Mouse (Mus musculus) right cerebral cortex, adult 2 months (tissue): Measurements from ENCODE around the gene Tex29.

Experiments used
- DNase-seq, 2 experiments: peaks; one replicate each; pipeline ENCODE4 v3.0.0; 2021 to 2022; ENCODE audit warnings: low spot score in 2 of 2

Gene Tex29

DNA sequence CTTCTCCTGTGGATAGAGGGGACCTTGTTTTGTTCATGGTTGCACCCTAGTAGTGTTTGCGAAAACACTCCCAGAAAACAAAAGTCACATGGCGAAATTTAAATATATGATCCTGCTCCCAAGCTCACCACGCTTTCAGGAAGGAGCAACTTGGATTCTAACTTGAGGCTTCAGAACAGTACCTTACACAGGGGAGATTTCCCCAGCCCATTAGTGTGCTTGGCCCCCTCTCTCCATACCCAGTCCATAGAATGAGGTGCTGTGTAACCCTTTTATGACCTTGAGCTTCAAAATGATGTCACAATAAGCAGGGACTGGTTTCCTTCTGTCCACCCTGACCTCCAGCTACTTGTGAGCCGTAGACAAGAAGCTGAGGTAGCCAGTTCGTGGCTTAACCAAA, at the start of gene Tex29:
Gene Tex29, plus strand, starts transcription at position 301 of the 400 bp plus-strand sequence.
- no peak for DNase-seq

DNA sequence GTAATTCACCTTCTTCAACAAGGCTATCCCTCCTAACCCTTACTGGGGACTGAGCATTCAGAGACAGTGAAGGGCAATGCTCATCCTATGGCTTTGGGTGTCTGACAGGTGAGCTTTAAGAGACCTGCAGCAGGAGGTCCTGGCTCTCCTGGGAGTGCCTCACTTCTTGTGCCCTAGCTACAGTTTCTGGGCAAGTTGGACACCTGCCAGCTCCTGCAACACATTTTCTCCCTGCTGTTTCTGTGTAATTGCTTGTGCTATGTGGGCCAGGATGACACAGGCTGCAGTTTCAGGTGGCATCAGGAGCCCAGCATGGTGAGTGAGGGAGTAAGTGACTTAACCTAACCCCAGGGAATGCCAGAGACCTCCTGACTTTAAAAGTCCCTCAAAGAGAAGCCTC, 45.3 kb upstream of the Tex29 start:
- DNase-seq = peak in 1 of 2 experiments; percentile 52

DNA sequence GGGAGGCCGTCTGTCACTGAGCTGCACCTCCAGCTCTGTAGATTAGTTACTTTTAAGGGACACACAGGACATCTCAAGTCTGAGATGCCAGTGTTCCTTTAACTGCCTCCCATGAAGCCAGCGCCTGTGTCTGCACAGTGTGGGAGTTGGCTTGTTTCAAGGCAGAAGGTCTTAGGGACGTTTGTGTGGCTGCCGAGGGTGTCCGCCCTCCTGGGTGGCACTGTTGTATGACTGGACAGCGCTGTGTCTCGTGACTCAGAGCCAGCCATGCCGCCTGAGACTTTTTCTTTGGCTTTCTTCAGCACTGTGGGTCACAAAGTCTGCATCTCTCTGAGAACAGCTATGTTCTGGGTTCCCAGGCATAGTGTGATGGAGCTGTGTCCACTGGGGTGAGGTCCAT, 43.1 kb upstream of the Tex29 start:
- DNase-seq = no peak

DNA sequence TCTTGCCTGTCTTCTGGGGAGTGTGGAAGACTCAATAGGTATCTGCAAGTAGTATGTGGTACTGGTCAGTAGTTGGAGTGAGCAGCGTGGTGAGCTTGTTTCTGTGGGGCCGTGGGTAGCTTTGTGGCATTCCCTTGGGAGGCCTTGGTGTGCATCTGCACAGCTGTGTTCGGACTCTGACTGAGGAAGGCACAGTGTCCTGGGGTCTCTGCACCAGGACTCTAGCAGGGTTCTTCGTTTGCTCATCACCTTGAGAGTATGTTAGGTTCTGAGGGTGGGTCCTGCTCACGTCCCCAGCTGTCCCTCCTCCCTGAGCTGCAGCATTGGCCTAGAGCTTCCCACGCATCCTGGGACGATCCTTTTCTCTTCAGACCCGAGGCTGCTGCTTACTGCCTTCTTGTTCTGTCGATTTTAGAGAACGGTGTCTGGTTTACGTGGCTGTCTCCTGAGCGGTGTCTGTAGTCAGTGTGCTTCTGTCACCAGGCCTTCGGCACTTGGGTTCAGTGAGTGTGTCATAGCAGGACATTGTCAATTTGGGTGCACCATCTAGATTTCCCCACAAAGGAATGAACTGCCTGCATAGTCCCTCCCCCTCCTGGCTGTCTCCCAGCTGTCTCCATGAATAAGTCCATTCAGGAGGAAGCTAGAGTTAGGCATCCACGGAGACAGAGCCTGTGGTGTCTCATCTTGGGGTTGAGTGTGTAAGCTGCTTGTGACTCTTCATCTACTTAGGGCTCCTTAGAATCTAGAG, 42.4 kb upstream of the Tex29 start:
- DNase-seq = peak; percentile 62 to 81

DNA sequence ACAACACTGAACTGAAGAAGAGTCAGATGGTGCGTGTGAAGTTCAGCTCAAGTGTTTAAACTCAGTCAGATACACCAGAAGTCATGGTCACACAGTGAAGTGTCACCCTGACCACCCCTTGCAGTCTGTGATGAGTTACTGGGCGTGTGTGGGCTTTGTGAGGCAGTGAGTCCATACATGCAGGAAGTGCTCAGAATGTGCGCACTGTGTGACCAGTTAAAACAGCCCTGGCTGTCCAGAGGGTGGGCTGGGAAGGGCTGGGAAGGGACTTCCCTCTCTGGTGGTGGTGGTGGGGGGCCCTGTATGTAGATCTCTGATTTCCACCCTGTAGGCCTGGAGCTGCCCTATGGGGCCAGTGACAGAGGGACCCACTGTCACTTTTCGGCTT, 41.8 kb upstream of the Tex29 start:
- no peak for DNase-seq

DNA sequence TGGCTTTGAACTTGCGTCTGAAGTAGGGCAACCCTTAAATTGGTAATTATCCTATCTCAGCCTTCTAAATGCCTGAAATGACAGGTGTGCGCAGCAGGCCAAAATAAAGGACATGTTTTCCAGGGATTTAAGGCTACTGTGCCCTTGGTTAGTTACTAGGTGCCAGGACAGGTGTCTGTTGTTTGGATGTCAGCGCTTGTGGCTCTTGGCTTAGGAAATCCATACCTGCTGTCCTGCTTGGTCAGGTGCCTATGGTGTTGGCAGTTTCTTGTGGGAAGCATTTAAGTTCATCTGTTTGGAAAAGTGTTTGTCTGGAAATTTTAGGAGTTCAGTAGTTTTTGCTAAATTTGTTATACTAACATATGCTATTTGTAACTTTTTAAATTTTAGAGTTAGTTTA, 41.2 kb upstream of the Tex29 start:
- DNase-seq = no peak

DNA sequence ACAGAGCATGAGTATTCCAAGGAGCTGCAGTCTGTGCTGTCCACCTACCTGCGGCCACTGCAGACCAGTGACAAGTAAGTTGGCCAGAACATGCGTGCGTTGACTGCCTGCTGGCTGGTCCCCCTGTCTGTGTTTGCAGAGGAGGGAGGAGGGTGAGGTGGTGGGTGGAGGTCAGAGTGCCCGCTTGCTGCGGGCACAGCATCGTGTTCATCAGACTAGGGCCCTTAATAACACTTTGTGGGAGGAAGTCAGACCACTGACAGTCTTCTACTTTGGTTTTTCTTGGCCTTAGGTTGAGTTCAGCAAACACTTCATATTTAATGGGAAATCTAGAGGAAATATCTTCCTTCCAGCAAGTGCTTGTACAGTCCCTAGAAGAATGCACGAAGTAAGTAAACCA, 39.8 kb upstream of the Tex29 start:
- no peak for DNase-seq

DNA sequence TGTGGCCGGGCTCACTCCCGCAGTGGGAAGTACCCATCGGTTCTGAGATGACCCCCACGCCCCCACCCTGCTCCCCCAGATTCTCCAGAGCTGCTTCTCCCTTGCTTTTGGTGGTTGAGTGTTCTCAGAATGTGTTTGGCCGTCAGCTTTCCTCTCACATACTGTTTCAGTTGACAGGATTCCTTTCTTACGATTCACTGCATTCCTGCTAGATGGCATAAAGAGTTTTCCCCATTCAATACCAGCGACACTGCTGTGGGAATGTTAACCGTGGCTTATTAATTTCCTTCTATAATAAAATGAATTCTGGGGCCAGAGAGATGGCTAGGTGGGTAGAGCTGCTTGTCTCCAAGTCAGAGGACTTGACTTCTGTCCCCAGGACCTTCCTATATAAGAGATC, 38.7 kb upstream of the Tex29 start:
- no peak for DNase-seq

DNA sequence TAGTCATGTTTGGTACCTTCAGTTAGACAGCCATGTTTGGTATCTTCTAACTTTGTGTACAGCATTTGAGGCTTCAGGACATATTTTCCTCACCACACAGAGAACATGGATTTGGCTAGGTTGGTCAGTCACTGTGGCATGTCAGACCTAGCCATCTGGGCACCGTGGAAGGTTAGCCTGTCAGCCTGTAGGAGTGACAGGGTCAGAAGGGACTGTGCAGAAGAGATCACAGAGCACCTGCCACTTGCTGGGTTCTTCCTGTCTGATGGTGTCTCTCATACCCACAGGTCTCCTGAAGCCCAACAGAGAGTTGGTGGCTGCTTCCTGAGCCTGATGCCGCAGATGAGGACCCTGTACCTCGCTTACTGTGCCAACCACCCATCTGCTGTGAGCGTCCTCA, 35.4 kb upstream of the Tex29 start:
- DNase-seq = no peak

DNA sequence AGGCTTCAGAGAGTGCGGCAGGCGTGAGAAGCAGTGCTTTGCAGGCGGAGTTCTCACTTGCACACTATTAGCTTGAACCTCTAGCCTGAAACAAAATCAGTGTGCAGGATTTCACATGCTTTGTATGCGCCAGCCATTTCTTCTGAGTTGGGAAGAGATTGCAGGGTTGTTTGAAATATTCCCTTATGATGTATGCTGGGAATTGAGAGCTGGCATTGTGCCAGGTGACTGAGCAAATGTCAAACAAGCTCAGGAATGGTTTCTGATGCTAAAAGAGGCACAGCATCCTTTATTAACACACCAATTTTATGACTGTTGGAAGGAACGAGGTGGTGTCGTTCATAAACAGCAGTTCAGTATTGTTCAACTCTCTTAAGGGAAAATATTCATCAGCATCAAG, 34.0 kb upstream of the Tex29 start:
- no peak for DNase-seq

DNA sequence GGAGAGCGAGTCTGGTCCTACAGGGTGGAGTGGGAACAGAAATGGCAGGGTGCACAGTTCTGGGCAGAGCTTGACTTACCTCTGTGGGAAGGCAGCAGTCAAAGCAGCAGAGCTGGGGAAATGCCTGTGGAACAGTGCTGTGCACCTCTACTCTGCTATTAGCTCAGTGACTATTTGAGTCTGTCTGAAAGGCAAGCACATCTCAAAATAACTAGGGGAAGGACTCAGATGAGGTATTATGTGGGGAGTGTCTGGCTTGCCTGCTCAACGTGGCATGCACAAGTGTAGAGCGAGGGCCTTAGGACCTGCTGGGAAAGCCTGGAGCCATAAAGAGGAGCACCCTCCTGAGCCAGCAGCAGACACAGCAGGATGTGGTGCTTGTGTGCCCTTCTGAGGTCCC, 32.9 kb upstream of the Tex29 start:
- DNase-seq = no peak

DNA sequence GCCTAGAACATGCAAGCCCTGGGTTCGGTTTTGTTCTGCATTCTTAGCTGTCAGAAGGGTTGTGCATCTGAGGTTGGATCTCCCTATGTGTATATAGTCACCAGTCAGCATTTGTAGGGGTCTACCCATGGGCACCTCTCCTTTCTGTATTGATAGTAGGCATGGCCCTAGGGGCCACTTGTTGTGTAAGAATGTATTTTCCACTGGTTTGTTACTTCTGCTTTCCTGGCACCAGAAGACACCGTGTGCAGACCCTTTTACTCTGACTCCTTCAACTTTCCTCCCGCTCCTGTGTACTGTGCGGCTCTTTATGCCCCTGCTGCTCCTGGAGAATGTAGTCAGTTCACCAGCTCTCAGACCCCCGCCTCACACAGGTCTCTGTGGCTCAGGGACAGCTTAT, 32.2 kb upstream of the Tex29 start:
- no peak for DNase-seq

DNA sequence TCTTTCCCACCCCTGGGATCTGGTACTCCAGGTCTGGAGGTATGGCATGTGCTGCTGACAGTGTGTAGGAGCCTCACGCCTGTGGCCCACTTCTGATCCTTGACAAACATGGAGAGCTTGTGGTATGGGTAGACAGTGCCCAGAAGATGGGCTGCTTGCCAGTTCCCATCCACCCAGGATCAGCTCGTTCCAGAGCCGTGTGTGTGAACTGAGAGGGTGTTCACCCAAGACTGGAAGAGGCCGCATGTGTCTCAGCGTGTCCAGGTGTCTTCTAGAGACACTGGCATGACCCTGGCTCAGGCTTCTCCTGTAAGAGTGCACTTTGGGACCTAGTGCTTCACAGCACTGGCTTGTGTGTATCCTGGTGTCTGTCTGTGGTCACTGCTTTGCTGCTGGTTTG, 29.8 kb upstream of the Tex29 start:
- DNase-seq = no peak

DNA sequence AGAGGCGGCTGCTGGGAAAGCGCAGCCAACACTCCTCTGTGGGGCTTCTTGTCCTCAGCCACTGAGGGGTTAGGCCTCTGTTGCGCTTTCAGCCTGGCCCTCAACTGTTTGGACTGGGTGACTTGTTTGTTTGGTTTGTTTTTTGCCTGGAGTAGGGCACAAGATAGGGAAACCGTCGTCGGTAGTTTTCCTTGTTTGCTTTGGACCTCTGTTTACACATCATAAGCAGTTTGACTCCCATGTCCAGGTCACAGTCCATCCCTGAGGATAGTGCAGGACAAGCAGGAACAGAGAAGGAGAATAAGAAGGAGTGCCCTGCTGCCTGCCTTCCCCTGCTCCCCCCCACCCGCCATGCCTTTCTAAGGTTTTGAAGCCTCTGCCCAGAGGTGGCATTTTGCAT, 26.5 kb upstream of the Tex29 start:
- no peak for DNase-seq

DNA sequence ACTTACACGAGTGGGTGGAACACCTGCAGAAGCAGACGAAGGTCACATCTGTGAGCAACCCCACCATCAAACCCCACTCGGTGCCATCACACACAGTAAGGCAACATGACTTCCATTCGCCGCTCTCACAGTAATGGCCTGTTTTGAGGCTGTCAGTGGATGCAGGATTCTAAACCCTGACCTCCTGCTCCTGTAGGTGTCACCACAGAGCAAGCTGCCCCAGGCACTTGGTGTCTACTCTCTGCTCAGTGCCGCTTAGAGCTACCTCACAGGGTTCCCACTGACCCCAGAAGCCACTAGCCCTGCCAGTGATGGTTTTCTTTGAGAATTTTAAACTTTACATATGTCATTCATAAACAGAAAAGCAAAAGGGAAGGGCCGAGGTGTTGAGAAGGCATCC, 25.1 kb upstream of the Tex29 start:
- no peak for DNase-seq

DNA sequence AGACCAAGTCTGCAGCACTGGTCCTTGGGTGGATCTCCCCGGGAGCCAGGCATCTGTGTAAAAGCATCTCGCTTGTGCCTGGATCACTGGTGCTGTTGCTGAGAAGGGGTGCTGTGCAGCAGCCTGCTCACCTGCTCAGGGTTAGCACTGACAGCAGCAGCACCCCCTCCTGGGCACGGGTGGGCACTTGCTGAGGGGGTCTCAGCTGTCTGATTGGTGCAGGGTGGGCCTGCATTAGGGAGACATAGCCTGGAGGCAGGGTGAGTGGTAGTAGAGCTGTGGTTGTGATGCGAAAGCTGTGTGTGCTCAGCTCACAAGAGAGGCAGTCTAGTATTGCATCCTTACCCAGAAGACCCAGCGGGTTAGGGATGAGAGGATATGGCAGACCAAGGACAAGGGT, 20.1 kb upstream of the Tex29 start:
- DNase-seq = no peak

DNA sequence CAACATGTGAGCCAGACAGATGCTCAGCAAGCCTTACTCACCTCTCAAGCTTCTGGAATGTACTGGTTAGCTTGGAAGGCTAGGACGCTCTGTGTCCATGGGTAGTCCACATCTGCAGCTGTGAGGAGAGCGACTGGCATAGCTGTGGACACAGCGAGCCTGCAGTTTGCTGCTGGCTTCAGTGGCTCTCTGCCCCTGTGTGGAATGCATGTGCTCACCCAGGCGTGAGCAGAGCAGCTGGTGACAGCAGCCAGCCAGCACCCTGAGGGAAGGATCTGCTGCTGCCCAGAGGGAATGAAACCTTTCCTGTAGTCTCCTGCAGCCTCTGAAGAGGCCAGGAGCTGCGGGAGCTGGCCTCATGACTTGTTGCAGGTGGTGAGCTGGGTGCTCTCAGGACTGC, 19.7 kb upstream of the Tex29 start:
- DNase-seq = no peak

DNA sequence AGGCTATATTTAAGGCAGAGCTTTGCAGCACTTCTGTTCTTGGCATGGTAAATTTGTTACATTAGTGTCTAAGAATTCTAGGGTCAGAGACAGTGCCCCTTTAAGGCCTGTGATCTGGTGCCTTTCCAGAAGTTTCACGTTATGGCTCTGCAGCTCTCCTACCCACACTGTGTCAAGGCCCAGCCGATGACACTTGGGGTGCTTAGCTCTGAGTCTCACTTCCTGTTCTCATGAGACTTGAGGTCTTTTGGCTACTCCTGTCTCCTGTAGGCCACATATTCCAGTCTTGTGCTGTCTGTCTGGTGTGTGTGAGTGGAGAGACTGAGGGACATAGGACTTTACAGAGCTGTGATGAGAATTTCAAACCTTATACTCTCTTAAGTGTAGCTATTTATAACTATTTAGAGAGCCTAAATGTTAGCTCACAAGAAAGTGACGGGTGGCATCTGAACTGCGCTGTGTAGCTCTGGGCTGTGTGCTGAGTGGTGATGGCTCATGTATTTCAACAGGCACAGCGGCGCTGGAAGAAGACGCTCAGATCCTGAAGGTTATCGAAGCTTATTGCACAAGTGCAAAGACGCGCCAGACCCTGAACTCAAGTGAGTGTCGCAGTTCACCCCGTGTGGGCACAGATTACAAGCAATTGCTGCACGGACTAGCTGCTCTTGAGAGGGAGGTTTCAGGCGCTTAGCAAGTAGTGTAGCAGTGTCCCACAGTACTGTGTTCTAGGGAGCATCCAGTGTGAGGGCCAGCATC, 18.6 kb upstream of the Tex29 start:
- no peak for DNase-seq

DNA sequence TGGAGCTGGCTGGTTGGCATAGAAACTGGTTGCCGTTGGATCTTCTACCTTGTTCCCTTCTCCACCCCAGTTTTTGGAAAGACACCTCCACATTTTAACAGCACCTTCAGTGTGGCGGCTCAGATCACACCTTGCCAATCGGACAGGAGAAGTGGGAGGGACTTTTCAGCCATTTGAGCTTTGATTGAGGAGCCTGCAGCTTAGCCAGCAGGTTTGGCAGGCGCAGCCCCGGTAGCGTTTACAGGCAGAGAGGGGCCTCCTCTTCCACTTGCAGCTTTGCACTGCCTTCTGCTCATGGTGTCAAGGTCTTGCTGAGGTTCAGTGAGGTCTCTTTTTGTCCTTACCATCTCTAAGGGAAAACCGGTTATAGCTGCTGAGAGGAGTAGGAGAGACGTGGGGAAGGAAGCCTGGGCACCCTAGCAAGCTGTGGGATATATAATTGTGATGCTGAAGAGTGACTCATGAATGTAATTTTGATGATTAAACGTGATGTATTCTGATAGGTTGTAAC, 17.7 kb upstream of the Tex29 start:
- no peak for DNase-seq

DNA sequence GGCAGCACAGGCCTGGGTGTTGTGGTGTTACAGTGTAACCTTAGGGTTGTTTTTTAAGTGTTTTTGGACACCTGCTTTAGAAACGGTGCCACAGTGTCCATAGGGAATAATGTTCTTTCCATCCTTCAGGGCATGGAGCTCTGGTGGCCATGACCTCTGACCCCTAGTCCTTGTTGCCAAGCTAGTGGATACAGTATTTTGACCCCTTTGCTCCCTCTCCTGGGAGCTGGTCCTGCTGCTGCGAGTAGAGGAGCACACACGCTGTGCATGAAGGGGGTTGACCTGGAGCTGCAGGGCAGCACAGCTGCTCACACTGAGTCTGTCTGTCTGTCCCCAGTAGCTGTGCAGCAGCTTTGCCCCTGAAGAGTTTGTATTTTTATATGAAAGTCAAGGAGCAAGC, 14.5 kb upstream of the Tex29 start:
- DNase-seq = no peak

DNA sequence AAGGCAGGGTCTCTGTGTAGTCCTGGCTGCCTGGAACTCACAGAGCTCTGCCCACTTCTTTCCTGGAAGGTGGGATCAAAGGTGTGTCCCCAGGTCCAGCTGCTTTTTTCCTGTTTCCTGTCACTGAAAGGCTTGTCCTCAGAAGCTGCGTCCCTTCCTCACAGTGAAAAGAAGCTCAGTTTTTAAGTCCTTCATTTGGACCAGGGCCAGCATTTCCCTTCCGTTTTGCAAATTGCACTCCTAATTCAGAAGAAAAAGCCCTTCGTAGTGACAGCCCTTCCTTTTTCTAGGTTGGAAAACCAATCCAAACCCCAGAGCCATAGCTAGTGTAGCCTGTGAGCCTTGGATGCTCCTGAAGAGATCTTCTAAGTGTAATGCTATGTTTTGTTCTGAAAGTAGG, 13.0 kb upstream of the Tex29 start:
- DNase-seq = no peak

DNA sequence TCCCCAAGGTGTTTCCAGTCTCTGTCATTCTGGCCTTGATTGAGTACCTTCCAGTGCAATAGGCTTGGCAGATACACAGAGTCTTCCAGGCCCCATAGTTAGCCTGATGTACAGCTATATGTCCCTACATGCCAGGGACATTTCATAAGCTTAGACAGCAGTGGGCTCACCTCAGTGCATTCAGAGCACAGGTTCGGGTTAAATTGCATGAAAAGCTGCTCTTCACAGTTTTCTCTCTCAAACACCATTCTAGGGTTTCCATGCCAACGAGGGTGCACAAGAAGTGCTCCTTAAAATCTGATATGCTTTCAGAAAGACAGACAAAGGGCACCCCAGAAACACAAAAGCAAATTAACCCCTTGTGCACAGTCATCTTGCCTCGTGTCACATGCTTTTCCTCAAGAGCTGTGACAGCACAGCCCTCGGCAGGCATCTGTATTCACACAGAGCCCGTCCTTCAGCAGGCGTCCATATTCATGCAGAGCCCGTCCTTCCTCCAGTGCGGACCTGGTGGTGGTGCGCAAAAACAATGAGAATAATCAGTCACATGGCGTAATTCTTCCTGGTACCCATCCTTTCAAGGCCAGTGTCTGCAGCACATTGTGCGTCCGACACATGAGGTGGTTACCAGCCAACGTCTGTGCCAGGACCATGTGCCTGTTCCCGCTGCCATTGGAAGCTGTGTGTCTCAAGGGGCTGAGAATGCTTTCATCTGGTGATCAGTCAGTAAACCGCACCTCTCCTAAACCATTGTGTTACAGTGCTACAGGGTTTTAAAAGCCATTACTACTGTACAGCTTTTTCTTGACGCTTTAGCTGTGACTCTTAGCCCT, 9.8 kb upstream of the Tex29 start:
- no peak for DNase-seq

DNA sequence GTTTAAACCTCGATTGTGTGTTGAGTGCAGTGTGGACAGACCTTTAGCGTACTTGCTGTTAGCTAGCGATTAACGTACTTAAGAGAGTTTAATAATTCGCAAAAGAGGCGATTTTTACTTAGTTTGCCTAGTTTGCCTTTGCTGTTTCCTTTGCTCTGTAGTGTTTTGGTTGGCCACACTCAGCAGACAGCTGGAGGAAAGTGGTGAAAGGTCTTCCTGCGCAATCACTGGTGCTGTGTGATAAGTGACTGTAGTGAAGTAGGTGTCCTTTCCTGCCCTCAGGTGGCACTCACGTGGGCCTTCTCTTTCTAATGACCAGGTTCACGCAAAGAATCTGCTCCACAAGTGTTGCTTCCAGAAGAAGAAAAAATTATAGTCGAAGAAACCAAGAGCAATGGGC, 9.1 kb upstream of the Tex29 start:
- DNase-seq = no peak
